Mouse (Mus musculus): ENCODE measurements around the gene Actl10.

Actl10 gene

DNA sequence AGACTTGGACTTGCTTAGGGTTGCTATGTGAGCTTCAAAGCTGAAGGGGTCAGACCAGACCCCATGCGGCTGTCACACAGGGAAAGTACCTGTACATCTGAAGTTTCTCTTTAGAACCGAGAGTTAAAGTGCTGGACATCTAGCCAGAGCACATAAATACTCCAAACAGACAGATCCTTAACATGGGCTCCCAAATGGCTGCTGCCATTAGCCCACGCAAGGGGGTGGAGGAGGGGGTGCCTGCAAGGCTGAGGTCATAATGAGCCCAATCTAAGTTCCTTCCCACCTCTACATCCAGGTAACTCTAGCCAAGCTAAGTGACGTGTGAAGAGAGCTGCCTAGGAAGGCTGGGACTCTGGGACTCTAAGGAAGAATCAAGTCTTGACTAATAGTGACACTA lies at the start of gene Actl10:
TSS of gene Actl10 (plus strand) at position 301 of the 400 bp plus-strand sequence.
- in situ Hi-C loops (cut with MboI; ENCODE audit: low pct_unique_long_range_greater_than_20kb in 1 of 2, low sequenced_read_pairs in 2 of 2, unreplicated experiment in 1 of 2) = no loop called here

DNA sequence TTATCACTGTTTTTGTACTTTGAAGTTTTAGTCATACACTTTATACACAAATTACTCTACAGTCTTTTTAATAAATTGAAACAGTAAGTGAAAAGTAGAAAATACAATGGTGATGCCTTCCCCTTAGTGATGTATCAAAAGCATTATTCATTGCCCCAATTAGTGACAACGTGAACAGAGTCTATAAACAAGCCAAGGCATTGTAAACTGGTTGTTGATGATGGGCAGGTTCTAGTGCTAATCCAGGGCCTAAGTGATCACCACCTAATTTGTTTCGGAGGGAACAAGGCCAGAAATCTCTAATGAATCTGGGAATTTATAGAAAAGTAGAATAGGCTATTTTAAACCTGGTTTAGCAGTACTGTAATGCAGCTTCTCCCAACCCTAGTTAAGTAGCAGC lies 44.5 kb upstream of the Actl10 start:
- in situ Hi-C loops (cut with MboI; ENCODE audit: low pct_unique_long_range_greater_than_20kb in 1 of 2, low sequenced_read_pairs in 2 of 2, unreplicated experiment in 1 of 2) = no loop called here

DNA sequence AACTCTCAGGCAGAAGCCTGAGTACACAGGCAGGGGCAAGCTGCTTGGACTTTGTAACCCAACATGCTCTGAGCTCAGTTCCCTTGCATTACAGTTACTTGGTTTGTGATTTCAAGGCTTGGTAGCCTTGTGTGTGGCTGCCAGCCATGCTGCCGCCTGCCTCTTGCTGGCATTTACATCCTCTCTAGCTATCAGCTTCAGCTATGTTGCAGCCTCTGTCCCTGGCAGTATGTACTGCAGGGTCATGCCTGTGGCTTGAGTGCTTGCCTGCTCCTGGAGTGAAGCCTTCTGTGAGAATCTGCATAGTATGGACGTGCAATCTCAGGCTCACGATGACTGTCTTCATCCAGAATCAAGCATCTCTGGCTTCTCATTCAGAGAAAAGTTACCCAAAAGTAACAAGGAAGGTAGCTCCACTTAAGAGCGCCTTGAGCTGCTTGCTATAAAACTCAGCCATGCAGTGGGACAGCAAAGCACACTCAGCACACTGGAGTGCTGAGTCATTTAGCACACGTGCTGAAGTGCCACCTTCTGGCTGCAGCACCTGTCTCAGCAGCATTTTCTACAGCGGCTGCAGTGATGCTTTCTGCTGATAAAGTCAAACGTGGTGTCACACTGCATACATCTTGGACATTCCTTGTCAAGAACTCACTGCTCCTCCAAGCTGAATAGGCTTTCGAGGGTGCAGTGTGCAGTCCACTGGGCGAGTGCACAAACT lies 43.9 kb upstream of the Actl10 start:
- in situ Hi-C loops (cut with MboI; ENCODE audit: low pct_unique_long_range_greater_than_20kb in 1 of 2, low sequenced_read_pairs in 2 of 2, unreplicated experiment in 1 of 2) = no loop called here

DNA sequence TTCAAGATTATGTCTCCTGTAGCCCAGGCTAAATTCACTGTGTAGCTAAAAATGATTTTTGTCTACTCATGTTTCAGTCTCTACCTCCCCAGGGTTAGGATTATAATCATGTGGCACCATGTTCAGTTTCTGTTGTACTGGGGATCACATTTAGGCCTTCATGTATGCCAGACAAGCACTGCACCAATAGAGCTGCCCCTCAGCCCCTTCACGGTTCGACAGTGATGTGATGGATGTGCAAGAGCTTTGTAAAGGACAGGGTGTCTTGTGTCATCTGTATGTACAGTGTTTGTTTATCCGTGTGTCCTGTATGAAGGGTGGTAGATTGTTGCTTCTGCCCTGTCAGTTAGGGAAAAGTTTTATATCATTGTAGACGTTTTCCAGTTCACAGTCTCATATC lies 43.1 kb upstream of the Actl10 start:
- in situ Hi-C loops (cut with MboI; ENCODE audit: low pct_unique_long_range_greater_than_20kb in 1 of 2, low sequenced_read_pairs in 2 of 2, unreplicated experiment in 1 of 2) = no loop called here

DNA sequence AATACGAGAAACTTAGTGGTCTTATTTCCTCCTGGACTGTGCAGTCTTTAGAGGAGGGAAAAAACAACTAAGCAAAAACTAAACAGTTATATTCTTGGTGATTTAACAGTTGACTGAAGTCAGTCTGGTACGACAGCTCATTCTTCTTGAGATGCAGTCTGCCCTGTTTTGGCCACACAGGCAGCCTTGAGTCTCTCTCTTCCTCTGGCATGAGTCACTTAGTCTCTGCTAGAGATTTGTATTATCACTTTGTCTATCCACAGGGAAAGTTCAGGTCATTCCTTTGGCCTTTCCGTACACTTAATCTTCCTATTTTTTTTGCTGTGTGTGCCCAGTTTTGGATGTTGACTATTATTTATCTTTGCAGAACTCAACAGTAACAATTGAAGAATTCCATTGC lies 41.4 kb upstream of the Actl10 start:
- in situ Hi-C loops (cut with MboI; ENCODE audit: low pct_unique_long_range_greater_than_20kb in 1 of 2, low sequenced_read_pairs in 2 of 2, unreplicated experiment in 1 of 2) = no loop called here

DNA sequence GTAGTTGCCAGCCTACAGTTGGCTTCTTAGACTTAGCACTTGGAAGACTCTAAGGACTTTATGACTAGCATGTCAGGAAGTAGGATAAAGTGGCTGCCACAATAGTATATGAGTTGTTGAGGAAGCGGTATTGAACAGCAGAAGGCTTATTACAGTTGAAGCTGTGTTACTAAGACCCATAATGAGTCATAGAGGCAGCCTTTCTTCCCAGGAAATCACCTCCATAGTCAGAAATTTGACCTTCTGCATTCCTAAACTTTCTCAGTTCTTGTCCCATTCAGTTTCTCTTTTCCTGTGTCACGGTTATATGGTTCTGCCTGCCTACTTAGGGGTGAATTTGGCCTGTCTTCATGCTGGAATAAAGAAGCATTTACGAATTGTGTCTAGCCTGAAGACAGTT lies 34.6 kb upstream of the Actl10 start:
- in situ Hi-C loops (cut with MboI; ENCODE audit: low pct_unique_long_range_greater_than_20kb in 1 of 2, low sequenced_read_pairs in 2 of 2, unreplicated experiment in 1 of 2) = no loop called here

DNA sequence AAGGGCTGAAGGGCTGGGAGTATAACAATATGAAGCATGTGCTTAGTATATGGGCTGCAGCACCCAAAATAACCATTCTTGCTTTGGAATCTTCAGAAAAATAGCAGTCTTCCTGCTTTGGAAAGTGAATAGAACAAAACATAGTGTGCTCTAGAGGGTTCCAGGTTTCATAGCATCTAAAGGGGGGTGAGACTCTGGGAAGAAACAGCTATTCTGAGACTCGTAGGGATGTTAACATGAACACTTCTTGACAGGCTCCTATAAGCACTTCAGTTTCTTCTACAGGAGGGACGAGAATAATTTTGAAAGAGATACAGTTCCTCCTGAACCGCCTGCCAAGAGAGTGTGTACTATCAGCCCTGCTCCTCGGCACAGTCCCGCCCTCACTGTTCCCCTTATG lies 34.2 kb upstream of the Actl10 start:
- in situ Hi-C loops (cut with MboI; ENCODE audit: low pct_unique_long_range_greater_than_20kb in 1 of 2, low sequenced_read_pairs in 2 of 2, unreplicated experiment in 1 of 2) = no loop called here

DNA sequence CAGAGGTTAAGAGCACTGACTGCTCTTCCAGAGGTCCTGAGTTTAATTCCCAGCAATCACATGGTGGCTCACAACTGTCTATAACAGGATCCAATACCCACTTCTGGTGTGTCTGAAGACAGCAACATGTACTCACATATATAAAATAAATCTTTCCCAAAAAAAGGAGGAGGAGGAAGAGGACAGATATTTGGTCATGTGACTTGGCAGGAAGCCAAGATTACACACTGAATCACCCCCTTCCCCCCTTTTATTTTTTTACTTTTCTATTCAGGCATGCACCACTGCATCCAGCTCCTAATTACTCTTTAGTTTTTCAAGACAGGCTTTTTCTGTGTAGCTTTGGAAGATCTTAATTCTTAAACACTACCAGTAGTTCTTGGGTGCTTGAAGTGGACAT lies 30.1 kb upstream of the Actl10 start:
- in situ Hi-C loops (cut with MboI; ENCODE audit: low pct_unique_long_range_greater_than_20kb in 1 of 2, low sequenced_read_pairs in 2 of 2, unreplicated experiment in 1 of 2) = no loop called here

DNA sequence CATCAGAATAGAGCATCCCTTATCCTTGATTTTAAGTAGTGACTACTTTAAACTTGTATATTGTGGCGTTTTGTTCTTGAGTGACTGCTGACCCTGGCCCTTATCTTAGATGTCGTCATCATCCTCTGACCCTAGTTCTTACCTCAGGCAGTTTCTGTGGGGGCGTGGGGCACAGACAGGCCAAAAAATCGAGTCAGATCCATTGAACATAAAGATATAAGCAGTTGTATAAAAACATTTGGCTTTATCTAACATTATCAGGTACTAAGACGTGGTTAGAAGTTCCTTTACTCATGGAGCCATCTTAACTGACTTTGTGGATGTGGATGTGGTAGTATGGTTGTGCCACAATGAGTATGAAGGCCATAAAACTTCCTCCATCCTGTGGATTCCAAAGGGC lies 29.2 kb upstream of the Actl10 start:
- in situ Hi-C loops (cut with MboI; ENCODE audit: low pct_unique_long_range_greater_than_20kb in 1 of 2, low sequenced_read_pairs in 2 of 2, unreplicated experiment in 1 of 2) = no loop called here

DNA sequence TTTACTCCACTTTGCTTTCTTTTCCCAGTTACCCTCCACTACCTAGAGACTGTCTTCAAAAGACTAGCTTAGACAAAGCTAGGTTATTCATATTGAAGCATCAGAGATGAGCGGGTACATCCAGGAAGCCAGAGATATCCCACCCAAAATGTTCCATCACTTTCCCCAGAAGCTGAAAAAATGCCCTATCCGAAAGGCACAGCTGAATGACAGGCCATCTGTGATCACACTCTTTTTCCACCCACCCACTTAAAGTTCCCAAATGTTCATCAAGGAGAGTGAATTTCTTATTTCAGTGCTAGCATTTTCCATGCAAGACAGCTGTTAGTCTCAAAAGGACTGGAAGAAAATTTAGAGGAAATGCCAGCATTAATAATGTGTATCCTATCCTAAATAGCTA lies 26.3 kb upstream of the Actl10 start:
- in situ Hi-C loops (cut with MboI; ENCODE audit: low pct_unique_long_range_greater_than_20kb in 1 of 2, low sequenced_read_pairs in 2 of 2, unreplicated experiment in 1 of 2) = no loop called here

DNA sequence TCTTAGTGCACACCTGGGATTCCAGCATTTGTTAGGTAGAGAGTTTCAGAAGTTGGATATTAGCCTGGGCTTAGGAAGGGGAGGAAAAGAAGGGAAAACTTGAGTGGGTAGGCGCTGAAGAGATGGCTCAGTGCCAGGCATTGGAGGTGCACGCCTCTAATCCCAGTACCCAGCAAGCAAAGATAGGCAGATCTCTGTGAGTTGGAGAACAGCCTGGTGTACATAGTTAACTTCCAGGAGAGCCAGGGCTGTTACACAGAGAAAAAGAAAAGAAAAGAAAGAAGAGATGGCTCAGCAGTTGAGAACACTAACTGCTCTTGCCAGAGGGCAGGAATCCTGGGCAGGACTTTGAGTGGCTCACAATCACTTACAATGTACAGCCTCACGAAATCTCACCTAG lies 25.0 kb upstream of the Actl10 start:
- in situ Hi-C loops (cut with MboI; ENCODE audit: low pct_unique_long_range_greater_than_20kb in 1 of 2, low sequenced_read_pairs in 2 of 2, unreplicated experiment in 1 of 2) = no loop called here

DNA sequence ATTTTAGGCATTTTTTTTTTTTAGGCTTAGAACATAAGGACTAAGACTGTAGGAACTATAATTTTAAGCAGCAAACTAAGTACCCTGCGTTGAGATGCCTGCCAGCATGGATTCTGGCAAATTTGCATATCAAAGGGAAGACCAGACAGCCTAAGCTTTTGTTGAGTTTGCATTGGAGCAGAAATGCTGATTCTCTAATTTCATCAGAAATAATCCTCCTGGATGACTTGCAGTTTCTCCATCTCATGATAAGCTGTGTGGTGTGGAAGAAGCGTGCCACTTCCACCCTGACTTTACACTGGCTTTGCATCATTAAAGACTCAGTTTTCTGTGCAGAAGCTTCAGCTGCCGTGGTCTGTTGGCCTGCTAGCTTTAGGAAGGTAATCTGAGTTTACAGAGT lies 18.7 kb upstream of the Actl10 start:
- in situ Hi-C loops (cut with MboI; ENCODE audit: low pct_unique_long_range_greater_than_20kb in 1 of 2, low sequenced_read_pairs in 2 of 2, unreplicated experiment in 1 of 2) = no loop called here

DNA sequence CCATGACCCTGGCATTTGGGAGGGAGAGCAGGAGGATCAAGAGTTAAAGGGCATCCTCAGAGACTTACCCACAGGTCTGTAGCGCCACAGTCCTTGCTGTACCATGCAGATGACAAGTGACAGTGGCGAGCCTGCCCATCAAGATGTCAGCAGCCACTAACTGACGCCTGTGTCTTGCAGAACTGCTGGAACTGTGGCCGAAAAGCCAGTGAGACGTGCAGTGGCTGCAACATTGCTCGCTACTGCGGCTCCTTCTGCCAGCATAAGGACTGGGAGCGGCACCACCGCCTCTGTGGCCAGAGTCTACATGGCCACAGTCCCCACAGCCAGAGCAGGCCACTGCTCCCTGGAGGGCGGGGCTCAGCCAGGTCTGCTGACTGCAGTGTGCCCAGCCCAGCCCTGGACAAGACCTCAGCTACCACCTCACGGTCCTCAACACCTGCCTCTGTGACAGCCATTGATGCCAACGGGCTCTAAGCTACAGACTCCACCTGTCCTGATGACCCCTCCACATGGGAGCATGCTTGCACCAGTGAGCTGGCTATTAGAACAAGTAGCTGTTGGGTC lies 16.8 kb upstream of the Actl10 start:
- in situ Hi-C loops (cut with MboI; ENCODE audit: low pct_unique_long_range_greater_than_20kb in 1 of 2, low sequenced_read_pairs in 2 of 2, unreplicated experiment in 1 of 2) = no loop called here

DNA sequence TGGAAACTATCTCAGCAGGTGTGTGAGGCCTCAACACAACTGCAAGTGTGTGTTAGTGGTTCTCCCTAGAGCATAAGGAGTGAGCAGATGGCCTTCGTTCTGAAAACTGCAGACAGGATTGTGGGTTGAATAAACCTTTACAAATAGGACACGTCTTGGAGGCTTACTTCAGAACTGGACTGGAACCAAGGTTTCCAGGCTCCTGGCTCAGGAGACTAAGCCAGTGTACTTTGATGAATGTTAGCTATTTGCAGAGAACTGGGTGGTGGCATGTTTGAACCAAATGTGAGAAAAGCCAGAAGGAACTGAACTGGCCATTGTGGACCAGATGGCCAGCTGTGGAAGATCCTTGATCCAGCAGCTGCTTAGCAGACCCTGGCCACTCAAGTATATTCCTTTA lies 13.3 kb upstream of the Actl10 start:
- in situ Hi-C loops (cut with MboI; ENCODE audit: low pct_unique_long_range_greater_than_20kb in 1 of 2, low sequenced_read_pairs in 2 of 2, unreplicated experiment in 1 of 2) = no loop called here

DNA sequence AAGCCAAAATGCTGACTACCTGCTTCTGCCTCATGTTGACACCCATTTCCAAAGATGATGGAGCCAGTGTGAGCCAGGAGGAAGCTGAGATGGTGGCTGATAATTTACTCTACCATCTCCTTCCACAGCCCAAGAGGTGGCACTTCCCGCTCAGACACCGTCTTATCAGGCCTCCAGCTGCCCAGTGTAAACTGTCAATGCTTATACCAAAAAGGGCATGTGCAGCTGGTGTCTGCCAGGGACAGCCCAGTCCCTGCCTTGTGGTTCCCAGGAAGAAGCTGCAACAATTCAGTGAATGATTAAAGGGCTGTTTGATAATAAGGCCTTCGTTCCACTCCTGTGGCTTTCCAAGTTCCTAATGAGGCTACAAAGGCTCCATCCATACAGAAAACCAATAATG lies 12.9 kb upstream of the Actl10 start:
- in situ Hi-C loops (cut with MboI; ENCODE audit: low pct_unique_long_range_greater_than_20kb in 1 of 2, low sequenced_read_pairs in 2 of 2, unreplicated experiment in 1 of 2) = no loop called here

DNA sequence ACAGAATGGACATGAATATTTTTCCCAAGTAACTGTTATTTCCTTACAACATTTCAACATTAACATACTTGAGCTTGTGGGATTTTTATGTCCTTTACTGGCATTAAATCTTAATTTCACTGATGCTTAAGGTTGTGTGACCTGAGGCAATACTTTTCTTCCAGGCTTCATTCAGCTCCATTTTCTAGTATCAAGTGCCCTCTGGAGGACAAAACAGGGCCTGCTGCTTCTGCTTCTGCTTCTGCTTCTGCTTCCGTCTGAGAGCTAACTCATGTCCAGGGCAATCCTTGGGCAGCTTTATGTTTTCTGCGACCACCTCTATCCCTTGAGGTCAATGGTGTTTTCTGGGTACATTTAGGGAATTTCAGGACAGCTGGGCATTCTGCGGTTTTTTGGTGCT lies 11.9 kb upstream of the Actl10 start:
- in situ Hi-C loops (cut with MboI; ENCODE audit: low pct_unique_long_range_greater_than_20kb in 1 of 2, low sequenced_read_pairs in 2 of 2, unreplicated experiment in 1 of 2) = loop anchor here (10.0 kb wide), 1 partner anchor 125 kb away; no protein-coding TSS in a partner anchor

DNA sequence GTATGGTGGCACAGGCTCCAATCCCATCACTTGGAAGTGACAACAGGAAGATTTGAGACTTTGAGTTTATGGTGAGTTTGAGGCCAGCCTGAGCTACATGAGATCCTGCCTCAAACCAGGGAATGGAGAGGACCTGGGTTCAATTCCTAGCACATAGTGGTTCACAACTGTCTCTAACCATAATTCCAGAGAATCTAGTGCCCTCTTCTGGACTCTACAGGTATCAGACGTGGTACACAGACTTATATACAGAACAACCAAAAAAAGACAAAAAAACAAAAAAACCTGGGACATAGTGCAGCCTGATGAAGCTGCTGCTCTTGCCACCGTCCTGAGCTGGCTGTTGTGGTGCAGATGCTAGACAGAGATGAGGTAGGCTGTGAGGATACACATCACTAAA lies 9.9 kb upstream of the Actl10 start:
- in situ Hi-C loops (cut with MboI; ENCODE audit: low pct_unique_long_range_greater_than_20kb in 1 of 2, low sequenced_read_pairs in 2 of 2, unreplicated experiment in 1 of 2) = loop anchor here (10.0 kb wide), 1 partner anchor 127 kb away; no protein-coding TSS in a partner anchor

DNA sequence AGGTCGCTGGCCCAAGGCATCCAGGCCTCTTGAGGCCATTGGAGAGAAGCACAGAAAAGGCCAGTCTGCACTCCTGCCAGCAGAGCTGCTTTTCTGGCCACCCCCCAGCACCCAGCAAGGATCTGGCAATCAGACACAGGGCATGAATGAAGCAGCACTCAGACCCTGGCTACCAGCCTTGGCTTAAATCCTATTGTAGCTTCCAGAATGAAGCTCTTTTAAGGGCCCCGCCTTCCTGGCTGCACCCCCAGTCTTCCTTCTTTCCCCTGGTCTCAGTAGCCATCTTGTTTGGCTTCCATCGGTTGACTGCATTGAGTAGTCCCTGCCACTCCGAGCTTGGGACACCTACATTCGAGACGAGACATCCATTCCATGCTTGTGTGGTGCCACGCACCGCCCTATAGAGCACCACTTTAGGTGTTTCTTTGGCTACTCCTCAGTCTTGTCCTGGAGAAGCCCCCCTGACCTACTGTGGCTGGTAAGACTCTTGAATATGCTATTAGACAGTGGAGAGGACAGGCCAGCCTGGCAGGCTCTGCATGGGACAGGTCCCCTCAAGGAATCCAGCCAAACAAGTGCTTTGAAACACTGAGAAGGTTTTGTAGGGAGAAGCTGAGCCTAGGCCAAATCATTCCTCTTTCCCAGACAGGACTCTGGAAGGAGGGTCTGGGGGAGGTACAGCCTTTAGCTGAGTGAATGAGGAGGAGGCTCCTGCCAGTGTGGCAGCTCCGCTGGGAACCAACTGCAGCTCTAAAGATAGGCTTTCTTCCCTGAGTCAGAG lies 7.8 kb upstream of the Actl10 start:
- in situ Hi-C loops (cut with MboI; ENCODE audit: low pct_unique_long_range_greater_than_20kb in 1 of 2, low sequenced_read_pairs in 2 of 2, unreplicated experiment in 1 of 2) = loop anchor here (10.0 kb wide), 1 partner anchor 129 kb away; no protein-coding TSS in a partner anchor

DNA sequence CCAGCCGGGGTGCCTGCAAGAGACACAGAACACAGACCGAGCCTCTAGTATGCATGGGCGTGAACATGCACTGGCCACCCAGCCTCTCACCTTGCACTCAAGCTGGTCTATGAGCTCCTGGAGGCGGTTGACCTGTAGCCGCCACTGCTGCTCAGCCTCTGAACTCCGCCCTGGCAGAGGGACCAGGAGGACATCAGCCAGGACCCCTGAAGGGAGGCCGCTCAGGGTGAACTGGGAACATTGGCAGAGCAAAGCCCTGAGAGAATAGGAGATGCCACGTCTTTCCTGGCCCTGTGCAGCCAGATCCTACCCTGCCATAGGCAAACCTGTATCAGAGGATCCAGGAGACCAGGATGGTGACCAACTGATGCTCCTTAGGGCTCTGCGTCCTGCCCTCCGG lies 4.9 kb upstream of the Actl10 start, which contains the start of gene 1700003F12Rik:
TSS of gene 1700003F12Rik (plus strand) at position 375 of the 400 bp plus-strand sequence.
- in situ Hi-C loops (cut with MboI; ENCODE audit: low pct_unique_long_range_greater_than_20kb in 1 of 2, low sequenced_read_pairs in 2 of 2, unreplicated experiment in 1 of 2) = loop anchor here (10.0 kb wide), 1 partner anchor 132 kb away; no protein-coding TSS in a partner anchor
